Mouse (Mus musculus) ovary, postnatal 14 days (tissue): ENCODE measurements at regions not wholly inside any gene's neighbourhood (a gene's known extent, or its start where the extent isn't known, plus 50 kb on each side); places are given as distances from the start of the nearest gene placed in this dataset.
A peak's percentile ranks its signal among the peaks of the same experiment; 100 is the strongest.
"Not testable (repeated sequence)": the region's sequence is repeated elsewhere in the genome, so short reads cannot be mapped to it uniquely, and the experiment has no call there.

Experiments used
- DNase-seq: peaks from one replicate; pipeline ENCODE4 v3.0.0; 2022; ENCODE audit warnings: low spot score

GRCm38 (mm10) chrX:92981141-92981540 lies 305.1 kb upstream of the Arx start:
- no peak for DNase-seq

- no peak for DNase-seq
Measured at GRCm38 (mm10) chrX:93002236-93002976, 283.8 kb upstream of the Arx start.

GRCm38 (mm10) chrX:93006681-93007080 lies 279.6 kb upstream of the Arx start:
- DNase-seq, result no peak

GRCm38 (mm10) chrX:93011578-93011977 lies 274.7 kb upstream of the Arx start:
- DNase-seq, result no peak

GRCm38 (mm10) chrX:93016391-93016790 lies 269.9 kb upstream of the Arx start:
- DNase-seq, result no peak

GRCm38 (mm10) chrX:93041096-93041495 lies 245.1 kb upstream of the Arx start:
- DNase-seq, result no peak

GRCm38 (mm10) chrX:93042736-93043135 lies 243.5 kb upstream of the Arx start:
- no peak for DNase-seq

GRCm38 (mm10) chrX:93048967-93049754 lies 237.1 kb upstream of the Arx start:
- no peak for DNase-seq

- DNase-seq, result no peak
Measured at GRCm38 (mm10) chrX:93049755-93050143, 236.5 kb upstream of the Arx start.

GRCm38 (mm10) chrX:93059533-93059932 lies 226.7 kb upstream of the Arx start:
- no peak for DNase-seq

GRCm38 (mm10) chrX:93068884-93069283 lies 217.4 kb upstream of the Arx start:
- no peak for DNase-seq

- DNase-seq, result peak; percentile 33
Measured at GRCm38 (mm10) chrX:93069569-93070289, 216.5 kb upstream of the Arx start.

- no peak for DNase-seq
Measured at GRCm38 (mm10) chrX:93070290-93070611, 216.0 kb upstream of the Arx start.

GRCm38 (mm10) chrX:93088976-93089375 lies 197.3 kb upstream of the Arx start:
- no peak for DNase-seq

- no peak for DNase-seq
Measured at GRCm38 (mm10) chrX:93097551-93097950, 188.7 kb upstream of the Arx start.

GRCm38 (mm10) chrX:93107930-93108567 lies 178.2 kb upstream of the Arx start:
- DNase-seq, result no peak

GRCm38 (mm10) chrX:93154367-93154766 lies 131.9 kb upstream of the Arx start:
- DNase-seq, result not testable (repeated sequence)

- no peak for DNase-seq
Measured at GRCm38 (mm10) chrX:93159105-93159504, 127.1 kb upstream of the Arx start.

- DNase-seq, result no peak
Measured at GRCm38 (mm10) chrX:93160956-93161355, 125.3 kb upstream of the Arx start.
